Comparison of ENCODE assay signal across 7 mouse cellular contexts in the genomic region with DNA sequence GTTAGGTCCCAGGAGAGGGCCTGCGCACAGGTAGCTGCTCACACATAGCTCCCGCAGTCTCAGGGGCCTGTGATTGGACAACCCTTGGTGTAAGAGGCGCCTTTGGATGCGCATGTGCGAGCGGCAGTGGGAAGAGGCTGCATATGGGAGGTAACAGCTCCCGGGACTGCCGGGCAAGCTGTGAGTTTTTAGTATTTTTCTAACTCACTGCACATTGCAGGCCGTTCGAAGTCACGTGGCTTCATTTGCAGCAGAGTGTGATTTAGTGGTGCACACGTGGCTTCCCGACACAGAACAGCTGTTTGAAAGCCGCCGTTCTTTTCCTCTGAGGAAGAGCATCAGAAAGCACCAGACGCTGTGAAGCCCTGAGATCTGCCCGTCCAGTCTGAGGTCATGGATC.
DNase-seq lines count a peak whose midpoint lies in the region; ATAC-seq and TF ChIP-seq lines count a peak whose summit lies in the region.

No protein-coding gene starts in this region.

- peak; percentile 67 for ATAC-seq in limb, embryonic 12.5 days (ENCODE audit: insufficient number of reproducible peaks, insufficient read depth, low FRiP score, low TSS enrichment, low read depth)
- peak; percentile 66 for ATAC-seq in stomach, embryonic 15.5 days (ENCODE audit: insufficient read depth, low FRiP score, low read depth)
- ATAC-seq in liver, postnatal 0 days: no peak

- DNase-seq in ES-CJ7 (ENCODE audit: low read depth, low spot score): peak; percentile 38
- peak; percentile 26 for DNase-seq in kidney, adult 2 months
- DNase-seq in heart, postnatal 36 days: no peak
- DNase-seq in liver, postnatal 0 days: no peak

- WGBS in kidney, adult 2 months: 46% methylated on average over 17 of the region's 17 CpGs
- WGBS in limb, embryonic 12.5 days: 36% methylated on average over 17 of the region's 17 CpGs
- WGBS in stomach, embryonic 15.5 days: 48% methylated on average over 17 of the region's 17 CpGs
- WGBS in liver, postnatal 0 days (ENCODE audit: insufficient replicate concordance): 87% methylated on average over 17 of the region's 17 CpGs

- H3K9me3 ChIP-seq in E14TG2a.4 (ENCODE audit: low read length): no peaks in the 10 kb centered on the region
- H3K9me3 ChIP-seq in limb, embryonic 12.5 days: no peaks in the 10 kb centered on the region
- no peaks in the 10 kb centered on the region for H3K9me3 ChIP-seq in stomach, embryonic 15.5 days
- H3K9me3 ChIP-seq in liver, postnatal 0 days (ENCODE audit: low read length): no peaks in the 10 kb centered on the region

- H3K27me3 ChIP-seq in E14TG2a.4 (ENCODE audit: insufficient read depth, low read length): no peaks in the 10 kb centered on the region
- no peaks in the 10 kb centered on the region for H3K27me3 ChIP-seq in kidney, adult 2 months (replicated peaks; ENCODE audit: control insufficient read depth, insufficient read depth, low read length)
- H3K27me3 ChIP-seq in limb, embryonic 12.5 days: no peaks in the 10 kb centered on the region
- H3K27me3 ChIP-seq in stomach, embryonic 15.5 days (replicated peaks): no peaks in the 10 kb centered on the region
- no peaks in the 10 kb centered on the region for H3K27me3 ChIP-seq in liver, postnatal 0 days (ENCODE audit: insufficient read depth, low read length)

- no peak overlapping the region for H3K27ac ChIP-seq in kidney, adult 2 months (ENCODE audit: insufficient read depth, low read depth, low read length)
- H3K27ac ChIP-seq in limb, embryonic 12.5 days: peak overlapping the region; percentile 53; the same call in 1 of the 2 replicates
- no peak overlapping the region for H3K27ac ChIP-seq in stomach, embryonic 15.5 days
- no peak overlapping the region for H3K27ac ChIP-seq in liver, postnatal 0 days (ENCODE audit: low read depth)

- no peaks in the 10 kb centered on the region for H3K36me3 ChIP-seq in E14TG2a.4 (ENCODE audit: insufficient read depth, low read length)
- no peaks in the 10 kb centered on the region for H3K36me3 ChIP-seq in kidney, adult 2 months (ENCODE audit: control insufficient read depth, insufficient read depth, low read length)
- H3K36me3 ChIP-seq in limb, embryonic 12.5 days: no peaks in the 10 kb centered on the region
- H3K36me3 ChIP-seq in stomach, embryonic 15.5 days: no peaks in the 10 kb centered on the region
- peaks cover 2% of the 10 kb centered on the region for H3K36me3 ChIP-seq in liver, postnatal 0 days (replicated peaks; ENCODE audit: insufficient read depth, low read length)

- H3K4me1 ChIP-seq in E14TG2a.4 (replicated peaks; ENCODE audit: low read depth, low read length): peaks cover 8% of the 10 kb centered on the region; the same call in 1 of the 2 replicates
- H3K4me1 ChIP-seq in kidney, adult 2 months (ENCODE audit: control insufficient read depth, insufficient read depth, low read length): no peaks in the 10 kb centered on the region
- peaks cover 31% of the 10 kb centered on the region for H3K4me1 ChIP-seq in limb, embryonic 12.5 days (replicated peaks)
- peaks cover 25% of the 10 kb centered on the region for H3K4me1 ChIP-seq in stomach, embryonic 15.5 days
- 0 out of 2 replicates have a peak, but pooled peaks cover 4% of the 10 kb centered on the region for H3K4me1 ChIP-seq in liver, postnatal 0 days (ENCODE audit: insufficient read depth)

- no peak overlapping the region for H3K9ac ChIP-seq in limb, embryonic 12.5 days (replicated peaks)
- H3K9ac ChIP-seq in stomach, embryonic 15.5 days: no peak overlapping the region
- H3K9ac ChIP-seq in liver, postnatal 0 days (replicated peaks): no peak overlapping the region

- H3K4me2 ChIP-seq in limb, embryonic 12.5 days: peak overlapping the region; percentile 25
- no peak overlapping the region for H3K4me2 ChIP-seq in stomach, embryonic 15.5 days
- H3K4me2 ChIP-seq in liver, postnatal 0 days (ENCODE audit: low read depth, low read length): no peak overlapping the region

- no peak for TF ChIP-seq CTCF in E14TG2a.4 (conservative IDR thresholded peaks at IDR 0.05; ENCODE audit: low read length)
- TF ChIP-seq CTCF in kidney, adult 2 months (conservative IDR thresholded peaks at IDR 0.05; ENCODE audit: insufficient read depth, insufficient read length, low read depth, low read length): no peak
- no peak for TF ChIP-seq CTCF in liver, postnatal 0 days (IDR thresholded peaks at IDR 0.05; ENCODE audit: low read depth)

- TF ChIP-seq EP300 in liver, postnatal 0 days (IDR thresholded peaks at IDR 0.05; ENCODE audit: low read depth): no peak

- intact Hi-C loops in heart, postnatal 36 days (cut with DNase I): no loop called here

- H3K4me3 ChIP-seq in E14TG2a.4 (replicated peaks; ENCODE audit: low read length): peak overlapping the region; percentile 35
- H3K4me3 ChIP-seq in kidney, adult 2 months (ENCODE audit: insufficient read depth, low read depth, low read length): no peak overlapping the region
- no peak overlapping the region for H3K4me3 ChIP-seq in limb, embryonic 12.5 days (replicated peaks)
- H3K4me3 ChIP-seq in stomach, embryonic 15.5 days (replicated peaks): no peak overlapping the region
- H3K4me3 ChIP-seq in liver, postnatal 0 days (ENCODE audit: low read depth, low read length): no peak overlapping the region

- no peak for TF ChIP-seq POLR2A in kidney, adult 2 months (IDR thresholded peaks at IDR 0.05; ENCODE audit: low read depth, low read length)

Comparison
In these comparisons a context has a peak if more than half of its experiments do, and no peak if none do; other contexts are left out.
1. DNase-seq: peak in ES-CJ7 (single experiment) and kidney, adult 2 months (single experiment); none in heart, postnatal 36 days (0 of 2) and liver, postnatal 0 days (single experiment).